Mouse (Mus musculus) myocyte (in vitro differentiated cells): Measurements from ENCODE around the gene Ipmk. TPM values are rescaled to one million over a fixed set of nuclear protein-coding genes. Genes with fewer than 3 reads are reported as not detected.

Experiments
- H3K27me3 ChIP-seq: one replicate; pipeline ENCODE4 v1.6.1; 2011; ENCODE audit not compliant: control insufficient read depth, insufficient read depth, insufficient read length
- H3K36me3 ChIP-seq: one replicate; pipeline ENCODE4 v1.6.1; 2011; ENCODE audit not compliant: control insufficient read depth, insufficient read depth
- H3K4me2 ChIP-seq: one replicate; pipeline ENCODE4 v1.6.1; 2011; ENCODE audit warnings: low read depth, control low read depth
- H3K4me3 ChIP-seq: one replicate; pipeline ENCODE4 v1.5.1; 2011; ENCODE audit warnings: mild to moderate bottlenecking, control low read depth, moderate library complexity
- H3K79me2 ChIP-seq: one replicate; pipeline ENCODE4 v1.6.1; 2011; ENCODE audit not compliant: control insufficient read depth, insufficient read depth
- H3ac ChIP-seq: one replicate; pipeline ENCODE4 v1.6.1; 2011; ENCODE audit not compliant: control insufficient read depth, insufficient read length
- CEBPB ChIP-seq: IDR thresholded peaks from 2 replicates; pipeline ENCODE4 v1.6.1; 2011; ENCODE audit warnings: mild to moderate bottlenecking, moderate library complexity; ENCODE audit not compliant: poor library complexity, insufficient read depth, severe bottlenecking
- E2F4 ChIP-seq: IDR thresholded peaks from one replicate; pipeline ENCODE4 v1.6.1; 2011; ENCODE audit warnings: mild to moderate bottlenecking, control low read depth, moderate library complexity; ENCODE audit not compliant: insufficient read depth
- MAX ChIP-seq: IDR thresholded peaks from one replicate; pipeline ENCODE4 v1.6.1; 2011; ENCODE audit warnings: low read depth, mild to moderate bottlenecking, control low read depth
- MYOD1 ChIP-seq, 3 experiments: IDR thresholded peaks; one replicate each; pipeline ENCODE4 v1.6.1; 2011; ENCODE audit warnings: control low read depth in 2 of 3, low read depth in 2 of 3, mild to moderate bottlenecking in 2 of 3, moderate library complexity in 1 of 3; ENCODE audit not compliant: insufficient read length in 2 of 3, control insufficient read depth in 1 of 3
- MYOG ChIP-seq, 3 experiments: IDR thresholded peaks; one replicate each; pipeline ENCODE4 v1.6.1; 2011; ENCODE audit warnings: control low read depth in 2 of 3, low read depth in 2 of 3, mild to moderate bottlenecking in 2 of 3; ENCODE audit not compliant: insufficient read length in 2 of 3, control insufficient read depth in 1 of 3, insufficient read depth in 1 of 3
- POLR2A ChIP-seq: IDR thresholded peaks from one replicate; pipeline ENCODE4 v1.6.1; 2011; ENCODE audit warnings: low read depth, mild to moderate bottlenecking, control low read depth, moderate library complexity; ENCODE audit not compliant: insufficient read length
- POLR2AphosphoS2 ChIP-seq: IDR thresholded peaks from one replicate; pipeline ENCODE4 v1.6.1; 2011; ENCODE audit warnings: low read depth, control low read depth; ENCODE audit not compliant: insufficient read length
- REST ChIP-seq: IDR thresholded peaks from one replicate; pipeline ENCODE4 v1.6.1; 2011; ENCODE audit warnings: mild to moderate bottlenecking, control low read depth, moderate library complexity; ENCODE audit not compliant: insufficient read depth, insufficient read length
- SRF ChIP-seq: IDR thresholded peaks from one replicate; pipeline ENCODE4 v1.6.1; 2011; ENCODE audit warnings: low read depth; ENCODE audit not compliant: control insufficient read depth, insufficient read length
- TCF12 ChIP-seq: IDR thresholded peaks from one replicate; pipeline ENCODE4 v1.6.1; 2011; ENCODE audit warnings: mild to moderate bottlenecking, control low read depth; ENCODE audit not compliant: poor library complexity, insufficient read depth, severe bottlenecking
- TCF3 ChIP-seq: IDR thresholded peaks from one replicate; pipeline ENCODE4 v1.6.1; 2011; ENCODE audit warnings: low read depth, control low read depth; ENCODE audit not compliant: insufficient read length
- USF1 ChIP-seq: IDR thresholded peaks from one replicate; pipeline ENCODE4 v1.6.1; 2011; ENCODE audit warnings: low read depth, mild to moderate bottlenecking, control low read depth, moderate library complexity
- polyA plus RNA-seq: library from polyadenylated mRNA; unstranded; fragments of >200 nt; fragmentation: generic; extraction: Trizol; gene quantifications from one replicate; pipeline ENCODE4 v1.2.1, GENCODE M21; 2012; ENCODE audit warnings: missing spikeins

Gene Ipmk
- polyA plus RNA-seq, 1 experiment = 7.4 TPM

DNA sequence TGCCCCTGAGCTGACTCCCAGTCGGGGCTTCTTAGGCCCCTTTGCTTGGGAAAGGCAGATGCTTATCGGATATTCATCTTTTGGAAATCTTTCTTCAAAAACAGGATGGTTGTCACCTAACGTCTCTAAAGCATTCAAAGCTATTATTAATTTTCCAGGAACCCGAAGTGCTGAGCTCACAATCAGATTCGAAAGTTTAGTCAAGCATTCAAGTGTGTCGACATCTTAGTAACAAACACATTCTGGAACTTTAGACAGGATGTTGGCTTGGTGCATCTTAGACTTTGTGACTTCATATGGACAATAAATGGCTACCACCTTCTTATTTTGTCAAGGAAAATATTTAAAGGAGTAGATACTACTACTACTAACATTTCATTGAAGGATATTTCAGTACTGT is 19.2 kb upstream of the Ipmk start:
- TF ChIP-seq E2F4 (no peak), TCF12 (no peak), REST (no peak), POLR2AphosphoS2 (no peak), SRF (no peak), CEBPB (no peak), POLR2A (no peak), MYOG (IDR thresholded peaks at IDR 0.05; ENCODE audit: control insufficient read depth in 1 of 3, insufficient read depth in 1 of 3, insufficient read length in 2 of 3, low read depth in 2 of 3) (no peak), MAX (no peak), USF1 (no peak)
- no peaks in the 10 kb centered on the region for H3K79me2 ChIP-seq

DNA sequence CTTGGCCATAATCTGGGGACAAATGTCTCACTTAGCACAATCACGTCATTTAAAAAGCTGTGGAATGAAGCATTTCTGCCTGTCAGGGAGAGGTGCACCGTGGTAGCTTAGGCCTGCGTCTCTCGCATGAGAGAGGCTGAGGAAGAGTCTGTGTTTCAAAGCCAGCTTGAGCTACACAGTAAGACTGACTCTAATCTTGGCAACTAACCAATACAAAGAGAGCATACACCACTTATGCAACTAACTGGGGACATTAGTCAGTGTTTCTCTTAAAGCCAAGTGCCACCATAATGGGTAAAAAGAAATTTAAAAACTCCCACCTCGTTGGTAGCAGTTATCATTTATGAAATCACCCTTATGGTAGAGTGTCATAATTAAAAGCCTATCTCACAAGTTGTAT is 18.7 kb upstream of the Ipmk start:
- Histone ChIP-seq H3ac (no peak overlapping the region), H3K79me2 (no peaks in the 10 kb centered on the region)

More for the DNA sequence above, 19.2 kb upstream of the Ipmk start:
- no peak overlapping the region for H3ac ChIP-seq
- H3K27me3 ChIP-seq = no peaks in the 10 kb centered on the region
- H3K4me3 ChIP-seq = no peak overlapping the region
- peaks cover 14% of the 10 kb centered on the region for H3K36me3 ChIP-seq
- H3K4me2 ChIP-seq = no peak overlapping the region

DNA sequence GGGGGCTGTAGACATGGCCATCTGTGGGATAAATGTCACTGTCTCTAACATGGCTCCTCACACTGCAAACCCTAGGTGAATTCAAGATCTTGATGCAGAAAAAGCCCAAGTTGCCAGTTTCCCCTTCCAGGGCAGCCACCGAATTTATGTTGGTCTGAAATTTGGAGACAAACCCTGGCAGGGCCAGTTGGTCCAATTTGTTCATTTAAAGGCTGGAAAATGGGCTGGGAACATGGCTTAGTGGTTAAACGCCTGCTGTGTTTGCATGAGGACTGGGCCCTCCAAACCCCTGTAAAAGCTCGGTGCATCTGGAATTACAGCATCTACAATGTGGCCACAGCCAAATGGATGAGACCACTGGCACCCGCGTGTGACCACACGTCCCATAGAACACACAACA is 18.3 kb upstream of the Ipmk start:
- Histone ChIP-seq H3K27me3 (no peaks in the 10 kb centered on the region), H3ac (no peak overlapping the region), H3K4me2 (no peak overlapping the region), H3K4me3 (no peak overlapping the region), H3K36me3 (peaks cover 15% of the 10 kb centered on the region), H3K79me2 (no peaks in the 10 kb centered on the region)
- TF ChIP-seq MAX = no peak
- no peak for TF ChIP-seq USF1
- TF ChIP-seq TCF3 = no peak
- no peak for TF ChIP-seq TCF12
- TF ChIP-seq CEBPB = no peak
- TF ChIP-seq MYOD1 (IDR thresholded peaks at IDR 0.05; ENCODE audit: control insufficient read depth in 1 of 3, insufficient read length in 2 of 3, low read depth in 2 of 3) = no peak
- TF ChIP-seq MYOG (IDR thresholded peaks at IDR 0.05; ENCODE audit: control insufficient read depth in 1 of 3, insufficient read depth in 1 of 3, insufficient read length in 2 of 3, low read depth in 2 of 3) = no peak
- no peak for TF ChIP-seq REST
- TF ChIP-seq POLR2A = no peak
- no peak for TF ChIP-seq E2F4

More for the DNA sequence above, 18.7 kb upstream of the Ipmk start:
- Histone ChIP-seq H3K4me3 (no peak overlapping the region), H3K36me3 (peaks cover 15% of the 10 kb centered on the region), H3K4me2 (no peak overlapping the region), H3K27me3 (no peaks in the 10 kb centered on the region)
- TF ChIP-seq POLR2AphosphoS2 (no peak), MAX (no peak), TCF12 (no peak), MYOD1 (IDR thresholded peaks at IDR 0.05; ENCODE audit: control insufficient read depth in 1 of 3, insufficient read length in 2 of 3, low read depth in 2 of 3) (no peak), CEBPB (no peak), TCF3 (no peak), E2F4 (no peak), POLR2A (no peak), MYOG (IDR thresholded peaks at IDR 0.05; ENCODE audit: control insufficient read depth in 1 of 3, insufficient read depth in 1 of 3, insufficient read length in 2 of 3, low read depth in 2 of 3) (no peak), SRF (no peak), REST (no peak), USF1 (no peak)

DNA sequence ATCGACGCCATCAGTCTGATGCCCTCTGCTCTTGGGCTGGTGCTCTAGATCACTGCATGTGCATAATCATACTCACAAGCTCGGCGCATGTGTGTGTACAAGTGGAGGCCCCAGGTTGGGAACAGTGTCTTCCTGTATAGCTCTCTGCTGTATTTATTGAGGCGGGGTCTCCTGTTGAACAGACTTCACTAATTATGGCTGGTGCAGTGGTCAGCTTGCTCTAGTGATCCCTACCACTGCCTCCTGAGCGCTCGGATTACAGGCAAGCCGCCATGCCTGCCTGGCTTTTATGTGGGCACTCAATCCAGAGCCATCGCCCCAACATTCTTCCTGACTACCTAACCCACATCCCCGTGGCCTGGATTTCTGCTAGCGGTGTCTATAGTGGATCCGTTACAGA is 17.5 kb upstream of the Ipmk start:
- no peak overlapping the region for H3ac ChIP-seq
- no peak overlapping the region for H3K4me3 ChIP-seq
- H3K36me3 ChIP-seq = peaks cover 15% of the 10 kb centered on the region
- no peaks in the 10 kb centered on the region for H3K27me3 ChIP-seq
- no peak for TF ChIP-seq MAX
- TF ChIP-seq POLR2AphosphoS2 = no peak
- no peak for TF ChIP-seq E2F4
- TF ChIP-seq MYOD1 (IDR thresholded peaks at IDR 0.05; ENCODE audit: control insufficient read depth in 1 of 3, insufficient read length in 2 of 3, low read depth in 2 of 3) = no peak
- TF ChIP-seq TCF12 = no peak
- no peak for TF ChIP-seq REST
- TF ChIP-seq POLR2A = no peak
- TF ChIP-seq SRF = no peak
- no peak for TF ChIP-seq USF1
- no peak for TF ChIP-seq MYOG (IDR thresholded peaks at IDR 0.05; ENCODE audit: control insufficient read depth in 1 of 3, insufficient read depth in 1 of 3, insufficient read length in 2 of 3, low read depth in 2 of 3)
- TF ChIP-seq CEBPB = no peak
- no peak for TF ChIP-seq TCF3
- no peak overlapping the region for H3K4me2 ChIP-seq
- no peaks in the 10 kb centered on the region for H3K79me2 ChIP-seq
